Mouse (Mus musculus): ENCODE measurements around the gene Rcc1l. TPM values are rescaled to one million over a fixed set of nuclear protein-coding genes. Genes with fewer than 3 reads are reported as not detected.
A peak's percentile ranks its signal among the peaks of the same experiment; 100 is the strongest.

The Rcc1l gene
- total RNA-seq, 1 experiment, result 26.0 TPM

- Histone ChIP-seq H3K4me1 (ENCODE audit: control insufficient read depth in 2 of 2, insufficient read depth in 2 of 2, low read length in 2 of 2, poor library complexity in 1 of 2) (peaks cover 0 to 7% of the 10 kb centered on the region in 2 experiments; a peak in 2 of 4 replicates), H3K27ac (ENCODE audit: insufficient read depth, low read depth, low read length, poor library complexity, severe bottlenecking) (peak within 1 kb of the TSS; percentile 97), H3K36me3 (ENCODE audit: control insufficient read depth, insufficient read depth, low read length, poor library complexity, severe bottlenecking) (no peaks in the 10 kb centered on the region), H3K4me3 (ENCODE audit: insufficient read depth in 1 of 2, low read depth in 1 of 2, low read length in 2 of 2, poor library complexity in 1 of 2, severe bottlenecking in 1 of 2) (peak within 1 kb of the TSS; percentile 79 to 85), H3K9ac (ENCODE audit: insufficient read depth, low read depth, low read length, poor library complexity, severe bottlenecking) (peak within 1 kb of the TSS; percentile 97), H3K9me3 (ENCODE audit: control insufficient read depth, insufficient read depth, low read depth, low read length) (no peaks in the 10 kb centered on the region)
- in situ Hi-C loops (cut with MboI; ENCODE audit: low sequenced_read_pairs in 2 of 2, unreplicated experiment in 2 of 2), result loop anchor here in 1 of 2 experiments (10.0 kb wide), 2 partner anchors 161 to 281 kb away; no protein-coding TSS in a partner anchor
- peak; percentile 96 for DNase-seq (ENCODE audit: low read depth, low spot score)
- TF ChIP-seq CHD2 (IDR thresholded peaks at IDR 0.05; ENCODE audit: low read depth, low read length), result 0 out of 2 replicates have a peak, but pooled peaks have one; percentile 46
- TF ChIP-seq MAFK (IDR thresholded peaks at IDR 0.05; ENCODE audit: insufficient read depth, low read depth, low read length), result no peak
- 0 out of 2 replicates have a peak, but pooled peaks have one; percentile 62 for TF ChIP-seq HCFC1 (IDR thresholded peaks at IDR 0.05; ENCODE audit: borderline replicate concordance, insufficient read depth, low read length)
These were observed 7.6 kb upstream of the Rcc1l start, which contains the start of gene Gtf2ird2 for GRCm38 (mm10) chr5:134183880-134184808. Gene Gtf2ird2 (plus strand): TSS chr5:134184019.

GRCm38 (mm10) chr5:134183162-134183561, 6.6 kb upstream of the Rcc1l start:
- no peaks in the 10 kb centered on the region for H3K9me3 ChIP-seq (ENCODE audit: control insufficient read depth, insufficient read depth, low read depth, low read length)
- in situ Hi-C loops (cut with MboI; ENCODE audit: low sequenced_read_pairs in 2 of 2, unreplicated experiment in 2 of 2), result loop anchor here in 1 of 2 experiments (10.0 kb wide), 2 partner anchors 162 to 282 kb away; no protein-coding TSS in a partner anchor
- no peak for TF ChIP-seq MAFK (IDR thresholded peaks at IDR 0.05; ENCODE audit: insufficient read depth, low read depth, low read length)
- no peak for TF ChIP-seq ZC3H11A (IDR thresholded peaks at IDR 0.05; ENCODE audit: borderline replicate concordance, low read depth, low read length)
- TF ChIP-seq HCFC1 (IDR thresholded peaks at IDR 0.05; ENCODE audit: borderline replicate concordance, insufficient read depth, low read length), result no peak
- TF ChIP-seq CHD2 (IDR thresholded peaks at IDR 0.05; ENCODE audit: low read depth, low read length), result no peak
- no peak for TF ChIP-seq ZNF384 (IDR thresholded peaks at IDR 0.05; ENCODE audit: low read depth, low read length)
- H3K36me3 ChIP-seq (ENCODE audit: control insufficient read depth, insufficient read depth, low read length, poor library complexity, severe bottlenecking), result no peaks in the 10 kb centered on the region
- no peak for DNase-seq (ENCODE audit: low read depth, low spot score)
- H3K9ac ChIP-seq (ENCODE audit: insufficient read depth, low read depth, low read length, poor library complexity, severe bottlenecking), result peak overlapping the region; percentile 97
- peaks cover 0 to 16% of the 10 kb centered on the region in 2 experiments; a peak in 3 of 4 replicates for H3K4me1 ChIP-seq (ENCODE audit: control insufficient read depth in 2 of 2, insufficient read depth in 2 of 2, low read length in 2 of 2, poor library complexity in 1 of 2)
- peak overlapping the region; percentile 97; the same call in 1 of the 2 replicates for H3K27ac ChIP-seq (ENCODE audit: insufficient read depth, low read depth, low read length, poor library complexity, severe bottlenecking)
- peak overlapping the region; percentile 79 to 85 for H3K4me3 ChIP-seq (ENCODE audit: insufficient read depth in 1 of 2, low read depth in 1 of 2, low read length in 2 of 2, poor library complexity in 1 of 2, severe bottlenecking in 1 of 2)

GRCm38 (mm10) chr5:134182735-134183134, 6.2 kb upstream of the Rcc1l start:
- in situ Hi-C loops (cut with MboI; ENCODE audit: low sequenced_read_pairs in 2 of 2, unreplicated experiment in 2 of 2), result loop anchor here in 1 of 2 experiments (10.0 kb wide), 2 partner anchors 162 to 282 kb away; no protein-coding TSS in a partner anchor
- DNase-seq (ENCODE audit: low read depth, low spot score), result no peak
- TF ChIP-seq MAFK (IDR thresholded peaks at IDR 0.05; ENCODE audit: insufficient read depth, low read depth, low read length) (no peak), CHD2 (IDR thresholded peaks at IDR 0.05; ENCODE audit: low read depth, low read length) (no peak), ZNF384 (IDR thresholded peaks at IDR 0.05; ENCODE audit: low read depth, low read length) (no peak), HCFC1 (IDR thresholded peaks at IDR 0.05; ENCODE audit: borderline replicate concordance, insufficient read depth, low read length) (no peak), ZC3H11A (IDR thresholded peaks at IDR 0.05; ENCODE audit: borderline replicate concordance, low read depth, low read length) (no peak)
- H3K9ac ChIP-seq (ENCODE audit: insufficient read depth, low read depth, low read length, poor library complexity, severe bottlenecking), result peak overlapping the region; percentile 97; the same call in 1 of the 2 replicates
- peaks cover 4 to 17% of the 10 kb centered on the region in 2 experiments; a peak in 3 of 4 replicates for H3K4me1 ChIP-seq (ENCODE audit: control insufficient read depth in 2 of 2, insufficient read depth in 2 of 2, low read length in 2 of 2, poor library complexity in 1 of 2)
- peak overlapping the region; percentile 97; the same call in 1 of the 2 replicates for H3K27ac ChIP-seq (ENCODE audit: insufficient read depth, low read depth, low read length, poor library complexity, severe bottlenecking)
- no peaks in the 10 kb centered on the region for H3K36me3 ChIP-seq (ENCODE audit: control insufficient read depth, insufficient read depth, low read length, poor library complexity, severe bottlenecking)
- H3K4me3 ChIP-seq (ENCODE audit: insufficient read depth in 1 of 2, low read depth in 1 of 2, low read length in 2 of 2, poor library complexity in 1 of 2, severe bottlenecking in 1 of 2), result peak overlapping the region; percentile 79 to 85; a peak in 2 of 4 replicates
- no peaks in the 10 kb centered on the region for H3K9me3 ChIP-seq (ENCODE audit: control insufficient read depth, insufficient read depth, low read depth, low read length)

- no peak for DNase-seq (ENCODE audit: low read depth, low spot score)
- Histone ChIP-seq H3K36me3 (ENCODE audit: control insufficient read depth, insufficient read depth, low read length, poor library complexity, severe bottlenecking) (no peaks in the 10 kb centered on the region), H3K4me3 (ENCODE audit: insufficient read depth in 1 of 2, low read depth in 1 of 2, low read length in 2 of 2, poor library complexity in 1 of 2, severe bottlenecking in 1 of 2) (peak overlapping the region; percentile 9 to 85; a peak in 1 of 4 replicates), H3K4me1 (ENCODE audit: control insufficient read depth in 2 of 2, insufficient read depth in 2 of 2, low read length in 2 of 2, poor library complexity in 1 of 2) (peaks cover 5 to 17% of the 10 kb centered on the region in 2 experiments; a peak in 3 of 4 replicates), H3K27ac (ENCODE audit: insufficient read depth, low read depth, low read length, poor library complexity, severe bottlenecking) (peak overlapping the region; percentile 97; the same call in 1 of the 2 replicates), H3K9me3 (ENCODE audit: control insufficient read depth, insufficient read depth, low read depth, low read length) (no peaks in the 10 kb centered on the region), H3K9ac (ENCODE audit: insufficient read depth, low read depth, low read length, poor library complexity, severe bottlenecking) (peak overlapping the region; percentile 97; the same call in 1 of the 2 replicates)
- in situ Hi-C loops (cut with MboI; ENCODE audit: low sequenced_read_pairs in 2 of 2, unreplicated experiment in 2 of 2), result loop anchor here in 1 of 2 experiments (10.0 kb wide), 2 partner anchors 163 to 283 kb away; no protein-coding TSS in a partner anchor
- no peak for TF ChIP-seq ZNF384 (IDR thresholded peaks at IDR 0.05; ENCODE audit: low read depth, low read length)
- no peak for TF ChIP-seq CHD2 (IDR thresholded peaks at IDR 0.05; ENCODE audit: low read depth, low read length)
- TF ChIP-seq MAFK (IDR thresholded peaks at IDR 0.05; ENCODE audit: insufficient read depth, low read depth, low read length), result no peak
- no peak for TF ChIP-seq ZC3H11A (IDR thresholded peaks at IDR 0.05; ENCODE audit: borderline replicate concordance, low read depth, low read length)
- no peak for TF ChIP-seq HCFC1 (IDR thresholded peaks at IDR 0.05; ENCODE audit: borderline replicate concordance, insufficient read depth, low read length)
These were observed 5.6 kb upstream of the Rcc1l start for GRCm38 (mm10) chr5:134182172-134182571.
